Mouse (Mus musculus): ENCODE results near the gene Otoa. TPM values are rescaled to one million over a fixed set of nuclear protein-coding genes. Genes with fewer than 3 reads are reported as not detected.

Otoa gene
- polyA plus RNA-seq, 1 experiment from 2014 or later: 0.06 TPM

DNA sequence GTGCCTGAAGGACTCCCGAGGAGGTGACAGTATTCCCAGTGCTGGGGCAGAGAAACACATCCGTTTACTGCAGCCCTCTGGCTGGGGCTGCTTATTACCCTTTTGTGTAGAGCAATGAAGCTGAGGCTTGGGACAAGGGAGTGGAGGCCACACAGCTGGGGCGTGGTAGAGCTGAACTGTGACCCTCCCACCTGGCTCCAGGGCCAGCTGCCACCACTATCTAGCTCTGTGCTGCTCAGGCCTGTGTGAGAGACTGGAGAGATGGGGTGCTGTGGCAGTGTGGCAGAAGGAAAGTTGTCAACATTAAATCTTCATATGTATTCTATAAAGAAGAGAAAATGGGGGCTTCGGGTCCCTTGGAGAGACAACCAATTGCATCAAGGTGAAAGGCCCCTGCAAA is 11.6 kb downstream of the Otoa start:
- H3K27ac ChIP-seq (ENCODE audit: low read length): no peak overlapping the region
- H3K4me1 ChIP-seq (ENCODE audit: control insufficient read depth, insufficient read depth, low read length): peaks cover 3% of the 10 kb centered on the region; the same call in 1 of the 2 replicates
- WGBS: 63% methylated on average over 4 of the region's 4 CpGs
- H3K4me3 ChIP-seq (ENCODE audit: low read length): no peak overlapping the region
- ATAC-seq: 0 out of 2 replicates have a peak, but pooled peaks have one; percentile 50
- no peak overlapping the region for H3K4me2 ChIP-seq (ENCODE audit: low read depth, low read length)
- H3K9ac ChIP-seq (ENCODE audit: low read depth, low read length): no peak overlapping the region
- H3K36me3 ChIP-seq (ENCODE audit: control insufficient read depth, insufficient read depth, low read length): no peaks in the 10 kb centered on the region
- no peaks in the 10 kb centered on the region for H3K9me3 ChIP-seq (ENCODE audit: control insufficient read depth, low read length)
- no peaks in the 10 kb centered on the region for H3K27me3 ChIP-seq (replicated peaks; ENCODE audit: control insufficient read depth, insufficient read depth, low read length)

GRCm38 (mm10) chr7:121098614-121099389 is 17.4 kb downstream of the Otoa start:
- H3K4me2 ChIP-seq (ENCODE audit: low read depth, low read length): no peak overlapping the region
- ATAC-seq: no peak

GRCm38 (mm10) chr7:121107851-121108250 is 26.4 kb downstream of the Otoa start:
- Histone ChIP-seq H3K4me2 (ENCODE audit: low read depth, low read length) (no peak overlapping the region), H3K36me3 (ENCODE audit: control insufficient read depth, insufficient read depth, low read length) (no peaks in the 10 kb centered on the region), H3K27ac (ENCODE audit: low read length) (no peak overlapping the region), H3K4me1 (ENCODE audit: control insufficient read depth, insufficient read depth, low read length) (no peaks in the 10 kb centered on the region), H3K4me3 (ENCODE audit: low read length) (no peak overlapping the region), H3K9me3 (ENCODE audit: control insufficient read depth, low read length) (no peaks in the 10 kb centered on the region), H3K27me3 (replicated peaks; ENCODE audit: control insufficient read depth, insufficient read depth, low read length) (no peaks in the 10 kb centered on the region), H3K9ac (ENCODE audit: low read depth, low read length) (no peak overlapping the region)
- 50% methylated on average over 3 of the region's 3 CpGs for WGBS
- ATAC-seq: no peak

More at GRCm38 (mm10) chr7:121098614-121099389, 17.4 kb downstream of the Otoa start:
- Histone ChIP-seq H3K9me3 (ENCODE audit: control insufficient read depth, low read length) (no peaks in the 10 kb centered on the region), H3K27me3 (replicated peaks; ENCODE audit: control insufficient read depth, insufficient read depth, low read length) (no peaks in the 10 kb centered on the region), H3K4me1 (ENCODE audit: control insufficient read depth, insufficient read depth, low read length) (no peaks in the 10 kb centered on the region), H3K36me3 (ENCODE audit: control insufficient read depth, insufficient read depth, low read length) (no peaks in the 10 kb centered on the region), H3K27ac (ENCODE audit: low read length) (no peak overlapping the region), H3K4me3 (ENCODE audit: low read length) (no peak overlapping the region), H3K9ac (ENCODE audit: low read depth, low read length) (no peak overlapping the region)
- 68% methylated on average over 10 of the region's 10 CpGs for WGBS

GRCm38 (mm10) chr7:121111321-121111720 is 29.9 kb downstream of the Otoa start:
- Histone ChIP-seq H3K36me3 (ENCODE audit: control insufficient read depth, insufficient read depth, low read length) (no peaks in the 10 kb centered on the region), H3K4me3 (ENCODE audit: low read length) (no peak overlapping the region), H3K27me3 (replicated peaks; ENCODE audit: control insufficient read depth, insufficient read depth, low read length) (no peaks in the 10 kb centered on the region), H3K4me2 (ENCODE audit: low read depth, low read length) (no peak overlapping the region), H3K4me1 (ENCODE audit: control insufficient read depth, insufficient read depth, low read length) (no peaks in the 10 kb centered on the region), H3K27ac (ENCODE audit: low read length) (no peak overlapping the region), H3K9ac (ENCODE audit: low read depth, low read length) (no peak overlapping the region), H3K9me3 (ENCODE audit: control insufficient read depth, low read length) (no peaks in the 10 kb centered on the region)
- ATAC-seq: 0 out of 2 replicates have a peak, but pooled peaks have one; percentile 38
- 36% methylated on average over 3 of the region's 3 CpGs for WGBS

DNA sequence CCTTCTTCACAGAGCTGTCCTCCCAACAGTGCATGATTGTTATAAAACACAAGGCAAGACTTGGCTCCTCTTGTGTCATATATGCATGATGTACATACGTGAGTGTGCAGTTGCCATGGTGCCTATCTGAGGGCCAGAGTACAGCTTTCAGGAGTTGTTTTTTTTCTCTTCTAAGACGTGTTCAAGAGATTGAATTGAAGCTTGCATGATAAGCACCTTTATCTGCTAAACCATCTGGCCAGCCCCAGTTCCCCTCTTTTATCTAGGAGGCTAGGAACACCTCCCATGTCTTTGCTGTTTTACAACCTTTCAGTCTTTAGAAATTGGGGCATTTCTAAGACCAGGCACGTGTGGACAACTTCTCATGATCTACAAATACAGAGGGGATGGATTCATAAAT is 30.3 kb downstream of the Otoa start:
- 53% methylated on average over 3 of the region's 3 CpGs for WGBS
- no peaks in the 10 kb centered on the region for H3K27me3 ChIP-seq (replicated peaks; ENCODE audit: control insufficient read depth, insufficient read depth, low read length)
- H3K4me3 ChIP-seq (ENCODE audit: low read length): no peak overlapping the region
- no peaks in the 10 kb centered on the region for H3K9me3 ChIP-seq (ENCODE audit: control insufficient read depth, low read length)
- no peak overlapping the region for H3K4me2 ChIP-seq (ENCODE audit: low read depth, low read length)
- H3K4me1 ChIP-seq (ENCODE audit: control insufficient read depth, insufficient read depth, low read length): no peaks in the 10 kb centered on the region
- no peak for ATAC-seq
- no peaks in the 10 kb centered on the region for H3K36me3 ChIP-seq (ENCODE audit: control insufficient read depth, insufficient read depth, low read length)
- H3K27ac ChIP-seq (ENCODE audit: low read length): no peak overlapping the region
- H3K9ac ChIP-seq (ENCODE audit: low read depth, low read length): no peak overlapping the region

GRCm38 (mm10) chr7:121120143-121120818 is 38.8 kb downstream of the Otoa start:
- no peaks in the 10 kb centered on the region for H3K9me3 ChIP-seq (ENCODE audit: control insufficient read depth, low read length)
- peak; percentile 77 for ATAC-seq
- H3K4me1 ChIP-seq (ENCODE audit: control insufficient read depth, insufficient read depth, low read length): no peaks in the 10 kb centered on the region
- no peak overlapping the region for H3K4me2 ChIP-seq (ENCODE audit: low read depth, low read length)
- no peak overlapping the region for H3K9ac ChIP-seq (ENCODE audit: low read depth, low read length)
- H3K27ac ChIP-seq (ENCODE audit: low read length): no peak overlapping the region
- 12% methylated on average over 10 of the region's 10 CpGs for WGBS
- H3K36me3 ChIP-seq (ENCODE audit: control insufficient read depth, insufficient read depth, low read length): no peaks in the 10 kb centered on the region
- no peak overlapping the region for H3K4me3 ChIP-seq (ENCODE audit: low read length)
- no peaks in the 10 kb centered on the region for H3K27me3 ChIP-seq (replicated peaks; ENCODE audit: control insufficient read depth, insufficient read depth, low read length)

GRCm38 (mm10) chr7:121130837-121131236 is 49.4 kb downstream of the Otoa start:
- Histone ChIP-seq H3K9me3 (ENCODE audit: control insufficient read depth, low read length) (no peaks in the 10 kb centered on the region), H3K4me2 (ENCODE audit: low read depth, low read length) (no peak overlapping the region), H3K27ac (ENCODE audit: low read length) (no peak overlapping the region), H3K9ac (ENCODE audit: low read depth, low read length) (no peak overlapping the region), H3K27me3 (replicated peaks; ENCODE audit: control insufficient read depth, insufficient read depth, low read length) (no peaks in the 10 kb centered on the region), H3K36me3 (ENCODE audit: control insufficient read depth, insufficient read depth, low read length) (no peaks in the 10 kb centered on the region), H3K4me1 (ENCODE audit: control insufficient read depth, insufficient read depth, low read length) (no peaks in the 10 kb centered on the region), H3K4me3 (ENCODE audit: low read length) (no peak overlapping the region)
- ATAC-seq: no peak
- 100% methylated on average over 2 of the region's 2 CpGs for WGBS

- no peak for ATAC-seq
- H3K9me3 ChIP-seq (ENCODE audit: control insufficient read depth, low read length): no peaks in the 10 kb centered on the region
- H3K36me3 ChIP-seq (ENCODE audit: control insufficient read depth, insufficient read depth, low read length): no peaks in the 10 kb centered on the region
- no peak overlapping the region for H3K9ac ChIP-seq (ENCODE audit: low read depth, low read length)
- H3K27me3 ChIP-seq (replicated peaks; ENCODE audit: control insufficient read depth, insufficient read depth, low read length): no peaks in the 10 kb centered on the region
- 59% methylated on average over 5 of the region's 5 CpGs for WGBS
- no peak overlapping the region for H3K4me2 ChIP-seq (ENCODE audit: low read depth, low read length)
- H3K27ac ChIP-seq (ENCODE audit: low read length): no peak overlapping the region
- H3K4me1 ChIP-seq (ENCODE audit: control insufficient read depth, insufficient read depth, low read length): no peaks in the 10 kb centered on the region
- H3K4me3 ChIP-seq (ENCODE audit: low read length): no peak overlapping the region
Observed at GRCm38 (mm10) chr7:121141274-121141673, 59.8 kb downstream of the Otoa start.

GRCm38 (mm10) chr7:121150662-121151061 is 69.2 kb downstream of the Otoa start:
- Histone ChIP-seq H3K9me3 (ENCODE audit: control insufficient read depth, low read length) (no peaks in the 10 kb centered on the region), H3K4me1 (ENCODE audit: control insufficient read depth, insufficient read depth, low read length) (no peaks in the 10 kb centered on the region), H3K4me2 (ENCODE audit: low read depth, low read length) (no peak overlapping the region), H3K27ac (ENCODE audit: low read length) (no peak overlapping the region), H3K9ac (ENCODE audit: low read depth, low read length) (no peak overlapping the region), H3K4me3 (ENCODE audit: low read length) (no peak overlapping the region), H3K36me3 (ENCODE audit: control insufficient read depth, insufficient read depth, low read length) (no peaks in the 10 kb centered on the region), H3K27me3 (replicated peaks; ENCODE audit: control insufficient read depth, insufficient read depth, low read length) (no peaks in the 10 kb centered on the region)
- 84% methylated on average over 5 of the region's 5 CpGs for WGBS
- ATAC-seq: no peak

Data from intestine, embryonic 16.5 days (tissue).